Mouse (Mus musculus) gastrocnemius, postnatal 36 days (tissue): ENCODE measurements at regions not wholly inside any gene's neighbourhood (a gene's known extent, or its start where the extent isn't known, plus 50 kb on each side); places are given as distances from the start of the nearest gene placed in this dataset.

Experiments used
- DNase-seq, 2 experiments: peaks; one replicate each; pipeline ENCODE4 v3.0.0; 2022
- intact Hi-C: fragments of 180-260 bp; cut with DNase I; formaldehyde crosslinking; loops from one replicate; pipeline ENCODE4 v1.15.1; 2025

- DNase-seq: no peak
- intact Hi-C loops: no loop called here
Measured at GRCm38 (mm10) chr14:76622634-76623291, 66.1 kb upstream of the Serp2 start.

- DNase-seq: no peak
- intact Hi-C loops: loop anchor here (5.0 kb wide), 1 partner anchor 112 kb away; no protein-coding TSS in a partner anchor
Measured at GRCm38 (mm10) chr14:76619038-76619409, 62.3 kb upstream of the Serp2 start.

- intact Hi-C loops: loop anchor here (5.0 kb wide), 1 partner anchor 111 kb away; no protein-coding TSS in a partner anchor
Measured at GRCm38 (mm10) chr14:76618331-76619037, 61.8 kb upstream of the Serp2 start.

GRCm38 (mm10) chr14:76617889-76618288 is 61.2 kb upstream of the Serp2 start:
- intact Hi-C loops: loop anchor here (5.0 kb wide), 1 partner anchor 111 kb away; no protein-coding TSS in a partner anchor
- DNase-seq: no peak

More at GRCm38 (mm10) chr14:76618331-76619037, 61.8 kb upstream of the Serp2 start:
- no peak for DNase-seq

- DNase-seq: no peak
- intact Hi-C loops: loop anchor here (5.0 kb wide), 1 partner anchor 110 kb away; no protein-coding TSS in a partner anchor
Measured at GRCm38 (mm10) chr14:76617447-76617846, 60.8 kb upstream of the Serp2 start.

GRCm38 (mm10) chr14:76616367-76616683 is 59.6 kb upstream of the Serp2 start:
- intact Hi-C loops: loop anchor here (5.0 kb wide), 1 partner anchor 109 kb away; no protein-coding TSS in a partner anchor
- no peak for DNase-seq

- intact Hi-C loops: loop anchor here (5.0 kb wide), 1 partner anchor 108 kb away; no protein-coding TSS in a partner anchor
- DNase-seq: no peak
Measured at GRCm38 (mm10) chr14:76615603-76616366, 59.1 kb upstream of the Serp2 start.

- intact Hi-C loops: loop anchor here (5.0 kb wide), 1 partner anchor 108 kb away; no protein-coding TSS in a partner anchor
- no peak for DNase-seq
Measured at GRCm38 (mm10) chr14:76615182-76615581, 58.5 kb upstream of the Serp2 start.

- no peak for DNase-seq
- intact Hi-C loops: loop anchor here (5.0 kb wide), 1 partner anchor 107 kb away; no protein-coding TSS in a partner anchor
Measured at GRCm38 (mm10) chr14:76614682-76615081, 58.0 kb upstream of the Serp2 start.

- no peak for DNase-seq
- intact Hi-C loops: no loop called here
Measured at GRCm38 (mm10) chr14:76613604-76614003, 56.9 kb upstream of the Serp2 start.

GRCm38 (mm10) chr14:76610429-76611378 is 54.0 kb upstream of the Serp2 start:
- no peak for DNase-seq
- intact Hi-C loops: no loop called here
